Mouse (Mus musculus): Measurements from ENCODE around the gene Cacna1d.

DNA sequence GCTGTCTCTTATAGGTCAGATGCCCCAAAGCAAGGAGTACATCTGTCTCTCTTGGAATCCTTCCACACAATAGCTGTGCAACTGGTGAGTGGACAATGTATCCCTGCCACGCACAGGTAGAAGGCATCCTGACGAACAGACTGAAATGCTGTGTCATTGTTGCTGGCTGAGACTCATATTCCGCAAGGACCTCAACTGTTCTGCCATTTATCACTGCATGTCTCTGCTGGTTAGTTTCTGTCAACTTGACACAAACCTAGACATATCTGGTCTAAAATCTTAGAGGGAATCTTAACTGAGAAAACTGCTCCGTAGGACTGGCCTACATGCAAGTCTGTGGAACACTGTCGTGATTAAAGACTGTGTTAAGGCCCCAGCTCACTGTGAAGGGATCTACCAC, 246.5 kb downstream of the Cacna1d start:
- TF ChIP-seq CTCF (IDR thresholded peaks at IDR 0.05; ENCODE audit: low read depth): no peak
- no peak for TF ChIP-seq EP300 (IDR thresholded peaks at IDR 0.05; ENCODE audit: low read depth)

Measured in heart, postnatal 0 days (tissue).